Mouse (Mus musculus): ENCODE measurements around the gene Slc7a14.

Slc7a14 gene

DNA sequence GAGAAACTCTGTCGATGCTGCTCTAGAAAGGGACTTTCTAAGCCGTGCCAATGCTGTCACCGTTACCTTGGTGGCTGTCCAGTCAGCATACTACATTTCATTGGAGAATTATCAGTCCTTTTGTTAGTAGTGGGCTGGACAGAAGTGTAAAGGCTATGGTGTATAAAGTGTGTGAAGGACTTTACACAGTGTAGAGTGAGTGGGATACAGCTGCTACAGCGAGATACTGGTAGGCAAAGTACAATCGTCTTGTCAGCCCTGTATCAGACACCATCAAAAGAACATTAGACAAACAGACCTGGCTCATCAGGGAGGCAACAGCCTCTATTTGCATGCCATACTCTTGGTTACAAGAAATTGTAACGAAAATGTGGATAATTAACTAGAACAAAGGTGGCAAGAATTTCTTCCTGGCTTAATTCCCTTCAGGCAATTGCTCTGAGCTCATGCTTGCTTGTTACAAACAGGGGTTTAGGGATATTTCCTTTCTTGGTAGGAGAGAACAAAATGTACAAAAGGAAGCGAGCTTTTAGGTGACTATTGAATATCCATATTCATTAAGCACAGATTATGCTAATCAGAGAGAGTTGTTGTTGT, 48.7 kb downstream of the Slc7a14 start:
- no peak for DNase-seq (ENCODE audit: extremely low read depth, insufficient read length, low spot score)

DNA sequence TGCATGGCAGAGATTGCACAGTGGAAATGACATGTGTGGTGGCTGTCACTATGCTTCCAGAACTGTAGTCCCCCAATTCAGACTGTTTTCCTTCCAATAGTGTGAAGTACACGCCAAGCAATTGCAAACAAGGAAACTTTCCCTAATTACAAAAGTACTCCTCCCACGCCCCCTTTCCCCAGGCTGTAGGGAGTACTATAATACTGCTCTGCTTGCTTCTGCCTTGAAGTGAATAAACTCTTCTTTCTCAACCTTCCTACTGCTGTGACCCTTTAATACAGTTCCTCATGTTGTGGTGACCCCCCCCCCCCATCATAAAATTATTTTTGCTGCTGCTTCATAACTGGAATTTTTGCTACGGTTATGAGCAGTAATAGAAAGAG, 49.2 kb downstream of the Slc7a14 start:
- DNase-seq (ENCODE audit: extremely low read depth, insufficient read length, low spot score): no peak

GRCm38 (mm10) chr3:31260329-31260963, 49.7 kb downstream of the Slc7a14 start:
- DNase-seq (ENCODE audit: extremely low read depth, insufficient read length, low spot score): peak; percentile 76

- peak; percentile 53 for DNase-seq (ENCODE audit: extremely low read depth, insufficient read length, low spot score)
Measured at GRCm38 (mm10) chr3:31259553-31260255, 50.5 kb downstream of the Slc7a14 start.

GRCm38 (mm10) chr3:31254427-31254826, 55.8 kb downstream of the Slc7a14 start:
- DNase-seq (ENCODE audit: extremely low read depth, insufficient read length, low spot score): peak; percentile 64

GRCm38 (mm10) chr3:31253862-31254261, 56.3 kb downstream of the Slc7a14 start:
- DNase-seq (ENCODE audit: extremely low read depth, insufficient read length, low spot score): no peak

- DNase-seq (ENCODE audit: extremely low read depth, insufficient read length, low spot score): no peak
Measured at GRCm38 (mm10) chr3:31252566-31252965, 57.6 kb downstream of the Slc7a14 start.

- no peak for DNase-seq (ENCODE audit: extremely low read depth, insufficient read length, low spot score)
Measured at GRCm38 (mm10) chr3:31243478-31243877, 66.7 kb downstream of the Slc7a14 start.

DNA sequence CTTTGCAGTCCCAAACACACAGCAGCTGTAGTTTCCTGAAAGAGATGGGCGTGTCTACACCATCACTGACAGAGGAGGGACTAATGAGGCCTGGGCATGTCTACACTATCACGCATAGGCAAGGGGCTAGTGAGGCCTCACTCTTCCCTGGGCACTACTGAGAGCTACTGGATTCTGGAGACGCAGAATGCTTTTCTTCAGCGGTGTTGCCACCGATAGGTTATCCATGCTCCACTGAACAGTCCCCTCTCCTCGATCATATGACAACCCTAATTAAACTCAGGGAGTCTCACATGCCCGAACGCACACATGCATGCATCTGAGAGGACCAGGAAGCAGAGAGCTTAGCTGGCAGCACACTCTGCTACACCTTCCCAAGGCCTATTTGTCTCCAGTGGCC, 69.3 kb downstream of the Slc7a14 start:
- DNase-seq (ENCODE audit: extremely low read depth, insufficient read length, low spot score): no peak

GRCm38 (mm10) chr3:31239645-31240044, 70.5 kb downstream of the Slc7a14 start:
- no peak for DNase-seq (ENCODE audit: extremely low read depth, insufficient read length, low spot score)

DNA sequence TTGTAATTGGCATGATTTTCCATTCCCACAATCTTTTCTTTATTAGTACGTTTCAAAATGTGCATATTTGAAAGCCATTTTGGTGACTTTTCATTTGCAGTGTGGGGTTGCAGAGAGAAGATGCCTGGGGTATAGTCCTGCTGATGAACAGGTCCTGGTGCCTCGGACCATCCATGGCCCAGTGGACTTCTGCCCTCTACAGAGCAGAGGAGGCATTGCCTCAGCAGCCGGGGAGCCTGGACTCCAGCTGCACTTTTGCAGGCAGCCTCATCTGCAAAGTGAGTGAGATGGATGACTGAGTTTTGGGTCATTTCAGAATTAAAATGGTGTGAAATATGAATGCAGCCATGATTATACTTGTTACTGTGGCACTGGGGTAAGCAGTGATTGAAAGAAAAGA, 72.2 kb downstream of the Slc7a14 start:
- DNase-seq (ENCODE audit: extremely low read depth, insufficient read length, low spot score): no peak

DNA sequence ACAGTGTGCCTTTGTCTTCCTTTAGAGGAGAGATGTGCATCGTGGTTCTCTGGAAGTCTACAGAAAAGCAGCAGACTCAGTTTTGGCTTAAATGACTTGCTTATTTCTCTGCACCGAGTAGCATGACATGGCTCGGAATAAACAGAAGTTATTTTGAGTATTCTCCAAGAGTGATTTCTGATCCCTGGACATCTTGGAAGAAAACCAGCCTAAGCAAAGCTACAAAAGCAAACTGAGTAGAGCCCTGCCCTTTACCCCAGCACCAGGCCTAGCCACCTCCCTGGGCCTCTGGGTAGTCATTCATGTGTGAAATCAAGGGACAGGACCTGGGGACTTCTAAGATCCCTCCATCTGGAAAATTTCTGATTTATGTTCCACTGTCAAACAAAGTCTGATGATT, 74.0 kb downstream of the Slc7a14 start:
- no peak for DNase-seq (ENCODE audit: extremely low read depth, insufficient read length, low spot score)

DNA sequence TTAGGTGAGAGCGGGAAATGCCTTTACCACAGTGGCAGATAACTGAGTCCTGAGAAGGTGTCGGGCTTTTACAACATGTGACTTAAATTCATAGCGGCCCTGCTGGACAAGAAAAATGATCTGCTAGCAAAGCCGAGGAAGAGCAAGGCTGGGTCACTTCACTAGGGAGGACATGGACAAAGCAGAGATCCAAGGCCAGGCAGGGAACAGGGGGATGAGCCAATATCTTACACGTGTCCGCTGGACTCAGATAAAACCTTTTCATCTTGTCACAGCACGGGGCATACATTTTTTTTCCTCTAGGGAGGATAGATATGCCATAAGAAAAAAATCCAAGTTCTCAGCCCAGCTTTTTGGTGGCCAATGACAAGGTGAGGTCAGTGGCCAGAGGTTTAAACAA, 75.8 kb downstream of the Slc7a14 start:
- DNase-seq (ENCODE audit: extremely low read depth, insufficient read length, low spot score): no peak

GRCm38 (mm10) chr3:31233746-31234312, 76.3 kb downstream of the Slc7a14 start:
- DNase-seq (ENCODE audit: extremely low read depth, insufficient read length, low spot score): no peak

GRCm38 (mm10) chr3:31229281-31229680, 80.9 kb downstream of the Slc7a14 start:
- DNase-seq (ENCODE audit: extremely low read depth, insufficient read length, low spot score): no peak

DNA sequence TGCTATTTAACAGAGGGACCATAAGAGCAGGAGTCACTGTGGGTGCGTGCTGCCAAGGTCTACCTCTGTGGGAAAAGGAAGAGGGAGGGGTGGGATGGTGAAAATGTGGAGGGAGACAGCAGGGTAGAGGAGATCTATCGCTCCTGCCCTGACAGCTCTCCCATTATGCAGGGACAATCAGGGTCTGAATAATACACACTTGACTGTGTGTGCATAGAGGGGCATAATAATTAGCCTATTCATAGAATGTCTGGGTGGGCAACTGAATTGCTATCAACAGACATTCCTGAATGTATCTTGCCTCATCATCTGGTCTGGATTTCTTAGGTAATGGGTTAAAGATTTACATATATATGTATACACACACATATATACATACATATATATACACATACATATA, 81.7 kb downstream of the Slc7a14 start:
- DNase-seq (ENCODE audit: extremely low read depth, insufficient read length, low spot score): no peak

DNA sequence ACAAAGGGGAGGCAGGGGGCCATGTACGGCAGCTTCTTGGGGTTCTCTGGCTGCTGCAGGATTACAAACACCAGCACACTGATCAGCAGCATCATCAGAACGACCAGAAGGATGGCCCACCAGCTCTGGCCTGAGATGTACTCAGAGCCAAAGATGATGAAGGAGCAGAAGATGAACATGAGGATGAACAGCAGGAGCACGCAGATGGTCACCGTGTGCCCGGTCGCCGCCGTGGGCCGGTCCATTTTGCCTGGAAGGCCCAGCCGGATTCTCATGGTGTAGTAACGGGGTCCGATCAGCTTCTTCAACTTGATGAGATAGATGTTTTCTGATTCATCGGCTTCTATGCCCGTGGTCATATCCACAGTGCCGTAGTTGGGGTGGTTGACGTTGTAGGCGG, 86.6 kb downstream of the Slc7a14 start:
- peak; percentile 12 for DNase-seq (ENCODE audit: extremely low read depth, insufficient read length, low spot score)

- DNase-seq (ENCODE audit: extremely low read depth, insufficient read length, low spot score): no peak
Measured at GRCm38 (mm10) chr3:31220040-31220439, 90.1 kb downstream of the Slc7a14 start.

DNA sequence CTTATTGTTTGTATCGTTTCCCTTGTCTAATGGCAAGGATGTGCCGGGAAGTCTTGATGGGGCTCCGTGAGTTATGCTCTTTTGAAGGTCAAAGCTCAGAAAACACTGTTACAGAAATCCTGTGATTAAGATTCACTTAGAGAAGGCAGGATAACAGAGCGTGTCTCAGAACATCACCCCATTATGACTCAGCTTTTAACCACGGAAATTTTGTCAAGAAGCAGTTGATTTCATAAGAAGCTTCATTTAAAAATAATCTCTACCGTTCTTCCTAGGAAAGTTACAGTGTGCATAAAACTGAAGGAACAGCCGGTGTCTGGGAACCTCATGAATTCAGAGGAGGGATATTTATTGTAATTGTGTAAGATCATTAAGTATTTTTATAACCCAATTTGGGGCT, 90.7 kb downstream of the Slc7a14 start:
- DNase-seq (ENCODE audit: extremely low read depth, insufficient read length, low spot score): peak; percentile 37

DNA sequence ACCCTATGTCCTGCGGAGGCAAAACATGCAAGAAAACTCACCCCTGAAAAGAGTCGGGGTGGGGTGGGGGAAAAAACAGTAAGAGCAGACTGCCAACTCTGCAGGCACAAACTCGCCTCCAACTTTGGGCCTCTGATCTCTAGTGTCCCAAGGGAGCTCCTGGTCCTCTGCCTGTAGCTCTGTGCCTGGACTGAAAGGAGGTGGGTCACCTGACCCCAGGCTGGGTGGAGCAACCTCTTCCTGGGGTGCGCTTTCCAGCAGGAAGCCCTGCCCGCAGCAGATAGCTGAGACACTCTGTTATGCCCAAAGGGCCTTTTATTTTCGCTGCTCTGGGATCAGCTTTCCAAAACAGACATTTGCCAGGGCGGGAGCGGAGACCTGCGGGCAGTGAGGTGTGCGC, 92.7 kb downstream of the Slc7a14 start:
- peak; percentile 21 for DNase-seq (ENCODE audit: extremely low read depth, insufficient read length, low spot score)

- DNase-seq (ENCODE audit: extremely low read depth, insufficient read length, low spot score): peak; percentile 43
Measured at GRCm38 (mm10) chr3:31213802-31214201, 96.4 kb downstream of the Slc7a14 start.

Measured in 3134 (cell line).